In genomic region chr16:40891338-40891737, GRCm38 (mm10) we compare ENCODE assay signal across 18 mouse cellular contexts.
DNase-seq lines count a peak whose midpoint lies in the region; ATAC-seq and TF ChIP-seq lines count a peak whose summit lies in the region.
"Had no signal": no experiment of that assay in that cellular context is flagged by ENCODE, and none has a peak within 500 bp of the region (broad histone marks: within the 10 kb centered on the region; RNA-seq: fewer than 3 reads in every experiment).

No protein-coding gene starts in this region.

- H3K4me2 ChIP-seq in forebrain, embryonic 16.5 days (ENCODE audit: low read length): no peak overlapping the region
- H3K4me2 ChIP-seq in limb, embryonic 13.5 days (replicated peaks): no peak overlapping the region; the same call in 1 of the 2 replicates
- no peak overlapping the region for H3K4me2 ChIP-seq in liver, postnatal 0 days (ENCODE audit: low read depth, low read length)
- H3K4me2 ChIP-seq: limb, embryonic 15.5 days had no signal

- ATAC-seq in forebrain, embryonic 16.5 days: peak; percentile 87
- ATAC-seq in limb, embryonic 13.5 days (ENCODE audit: low FRiP score, low read depth): peak; percentile 71
- no peak for ATAC-seq in liver, postnatal 0 days

- no peaks in the 10 kb centered on the region for H3K27me3 ChIP-seq in forebrain, embryonic 16.5 days (replicated peaks; ENCODE audit: control insufficient read depth, insufficient read depth, low read length)
- no peaks in the 10 kb centered on the region for H3K27me3 ChIP-seq in limb, embryonic 13.5 days
- H3K27me3 ChIP-seq in liver, postnatal 0 days (ENCODE audit: insufficient read depth, low read length): no peaks in the 10 kb centered on the region
- H3K27me3 ChIP-seq: CH12.LX; limb, embryonic 15.5 days had no signal

- no peak for TF ChIP-seq EP300 in liver, postnatal 0 days (IDR thresholded peaks at IDR 0.05; ENCODE audit: low read depth)

- H3K9ac ChIP-seq in forebrain, embryonic 16.5 days (replicated peaks; ENCODE audit: low read depth, low read length): no peak overlapping the region
- H3K9ac ChIP-seq in limb, embryonic 13.5 days: no peak overlapping the region
- no peak overlapping the region for H3K9ac ChIP-seq in liver, postnatal 0 days (replicated peaks)
- H3K9ac ChIP-seq: limb, embryonic 15.5 days had no signal

- H3K36me3 ChIP-seq in forebrain, embryonic 16.5 days (ENCODE audit: control insufficient read depth, insufficient read depth): no peaks in the 10 kb centered on the region
- no peaks in the 10 kb centered on the region for H3K36me3 ChIP-seq in limb, embryonic 13.5 days
- H3K36me3 ChIP-seq in liver, postnatal 0 days (replicated peaks; ENCODE audit: insufficient read depth, low read length): no peaks in the 10 kb centered on the region
- H3K36me3 ChIP-seq: limb, embryonic 15.5 days had no signal

- peaks cover 5% of the 10 kb centered on the region; the same call in 1 of the 2 replicates for H3K4me1 ChIP-seq in forebrain, embryonic 16.5 days (replicated peaks; ENCODE audit: control insufficient read depth, insufficient read depth, low read length)
- peaks cover 5% of the 10 kb centered on the region; the same call in 1 of the 2 replicates for H3K4me1 ChIP-seq in limb, embryonic 13.5 days
- no peaks in the 10 kb centered on the region for H3K4me1 ChIP-seq in liver, postnatal 0 days (ENCODE audit: insufficient read depth)
- H3K4me1 ChIP-seq: limb, embryonic 15.5 days had no signal

- WGBS in forebrain, embryonic 16.5 days: 7% methylated on average over 7 of the region's 7 CpGs
- WGBS in limb, embryonic 13.5 days: 17% methylated on average over 7 of the region's 7 CpGs
- WGBS in liver, postnatal 0 days (ENCODE audit: insufficient replicate concordance): 40% methylated on average over 7 of the region's 7 CpGs

- no peak overlapping the region for H3K27ac ChIP-seq in forebrain, embryonic 16.5 days (ENCODE audit: low read length)
- no peak overlapping the region for H3K27ac ChIP-seq in limb, embryonic 13.5 days
- no peak overlapping the region for H3K27ac ChIP-seq in liver, postnatal 0 days (ENCODE audit: low read depth)
- H3K27ac ChIP-seq: limb, embryonic 15.5 days had no signal

- TF ChIP-seq CTCF in liver, postnatal 0 days (IDR thresholded peaks at IDR 0.05; ENCODE audit: low read depth): no peak

- DNase-seq in Muller cell, postnatal 12 days (ENCODE audit: inconsistent ontology term): peak; percentile 25
- DNase-seq in embryo, embryonic 10.5 days (ENCODE audit: low spot score): peak; percentile 40
- DNase-seq in cerebellum, adult 9-10 months: no peak
- DNase-seq in liver, postnatal 0 days: no peak
- no peak for DNase-seq in B cell, adult 2 months
- no peak for DNase-seq in urinary bladder, postnatal 36 days (ENCODE audit: low spot score in 2 of 2)
- DNase-seq: cerebellum, adult 8-10 months; heart, adult 11 months; heart, postnatal 4 days; kidney, postnatal 4 days; lung, postnatal 10 days; right cerebral cortex, adult 18-20 months; thymus, postnatal 25 days had no signal

- no peak overlapping the region for H3K4me3 ChIP-seq in forebrain, embryonic 16.5 days (replicated peaks; ENCODE audit: low read length)
- no peak overlapping the region for H3K4me3 ChIP-seq in limb, embryonic 13.5 days
- H3K4me3 ChIP-seq in liver, postnatal 0 days (ENCODE audit: low read depth, low read length): no peak overlapping the region
- H3K4me3 ChIP-seq: erythroblast, embryonic 14.5 days; limb, embryonic 15.5 days had no signal

- no peaks in the 10 kb centered on the region for H3K9me3 ChIP-seq in forebrain, embryonic 16.5 days (ENCODE audit: control insufficient read depth, low read length)
- no peaks in the 10 kb centered on the region for H3K9me3 ChIP-seq in limb, embryonic 13.5 days
- no peaks in the 10 kb centered on the region for H3K9me3 ChIP-seq in liver, postnatal 0 days (ENCODE audit: low read length)
- H3K9me3 ChIP-seq: limb, embryonic 15.5 days had no signal

Comparison
In these comparisons a context has a peak if more than half of its experiments do, and no peak if none do; other contexts are left out.
1. DNase-seq: peak in Muller cell, postnatal 12 days (single experiment) and embryo, embryonic 10.5 days (single experiment); none in cerebellum, adult 9-10 months (single experiment), liver, postnatal 0 days (single experiment), B cell, adult 2 months (0 of 2) and urinary bladder, postnatal 36 days (0 of 2).